Comparison of ENCODE assay signal across 22 mouse cellular contexts in the genomic region with DNA sequence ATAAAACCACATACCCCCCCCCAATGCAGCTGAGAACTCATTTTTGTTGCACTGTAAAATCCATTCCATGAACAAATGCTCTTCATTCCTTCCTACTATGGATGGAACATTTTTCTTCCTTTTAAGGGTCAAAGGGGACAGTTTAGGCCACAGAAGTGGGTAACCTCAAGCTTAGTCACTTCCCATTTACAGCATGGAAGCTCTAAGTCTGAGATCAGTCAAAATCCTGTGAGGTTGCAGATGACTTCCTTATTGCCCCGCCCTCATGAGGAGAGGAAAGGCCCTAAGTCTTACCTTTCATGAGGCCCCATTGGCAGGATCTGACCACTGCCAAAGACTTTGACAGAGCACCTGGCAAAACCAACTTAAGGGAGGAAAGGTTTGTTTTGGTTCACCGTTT.
A peak's percentile ranks its signal among the peaks of the same experiment; 100 is the strongest.
DNase-seq lines count a peak whose midpoint lies in the region; ATAC-seq and TF ChIP-seq lines count a peak whose summit lies in the region.
"Had no signal": no experiment of that assay in that cellular context is flagged by ENCODE, and none has a peak within 500 bp of the region (broad histone marks: within the 10 kb centered on the region; RNA-seq: fewer than 3 reads in every experiment).

No protein-coding gene starts in this region.

- no peak overlapping the region for H3K27ac ChIP-seq in lung, postnatal 0 days (ENCODE audit: low read length)
- H3K27ac ChIP-seq in left cerebral cortex, adult 2 months = no peak overlapping the region
- H3K27ac ChIP-seq: embryonic facial prominence, embryonic 12.5 days; forebrain, embryonic 15.5 days; hindbrain, embryonic 13.5 days; hindbrain, postnatal 0 days had no signal

- H3K27me3 ChIP-seq in lung, postnatal 0 days (replicated peaks; ENCODE audit: insufficient read depth, low read length) = no peaks in the 10 kb centered on the region
- H3K27me3 ChIP-seq: embryonic facial prominence, embryonic 12.5 days; forebrain, embryonic 15.5 days; hindbrain, embryonic 13.5 days had no signal

- no peaks in the 10 kb centered on the region for H3K9me3 ChIP-seq in lung, postnatal 0 days (ENCODE audit: low read length)
- H3K9me3 ChIP-seq: embryonic facial prominence, embryonic 12.5 days; forebrain, embryonic 15.5 days; G1E; hindbrain, embryonic 13.5 days had no signal

- H3K4me3 ChIP-seq in lung, postnatal 0 days (ENCODE audit: low read depth, low read length) = no peak overlapping the region
- H3K4me3 ChIP-seq in left cerebral cortex, adult 2 months = no peak overlapping the region
- H3K4me3 ChIP-seq: embryonic facial prominence, embryonic 12.5 days; forebrain, embryonic 15.5 days; hindbrain, embryonic 13.5 days had no signal

- intact Hi-C loops in left cerebral cortex, adult 2 months (cut with DNase I) = no loop called here

- no peaks in the 10 kb centered on the region for H3K36me3 ChIP-seq in lung, postnatal 0 days (ENCODE audit: insufficient read depth, low read length)
- H3K36me3 ChIP-seq: embryonic facial prominence, embryonic 12.5 days; forebrain, embryonic 15.5 days; G1E; hindbrain, embryonic 13.5 days had no signal

- DNase-seq in lung, postnatal 0 days (ENCODE audit: low spot score) = peak; percentile 25
- no peak for DNase-seq in lung, postnatal 4 days
- DNase-seq in right cerebral cortex, adult 18-20 months = no peak
- no peak for DNase-seq in gastrocnemius, adult 8-10 months (ENCODE audit: low spot score in 2 of 2)
- no peak for DNase-seq in left cerebral cortex, adult 2 months (ENCODE audit: extremely low spot score in 1 of 2, low spot score in 2 of 2)
- DNase-seq: adrenal gland, adult 8-10 months; adrenal gland, postnatal 36 days; B cell, adult 2 months; cerebellum, adult 11 months; cerebellum, adult 8-10 months; cerebellum, postnatal 14 days; gastrocnemius, postnatal 14 days; heart, postnatal 10 days; heart, postnatal 4 days had no signal

- H3K4me1 ChIP-seq in lung, postnatal 0 days (ENCODE audit: insufficient read depth, low read depth, low read length) = peaks cover 3% of the 10 kb centered on the region; the same call in 1 of the 2 replicates
- H3K4me1 ChIP-seq: embryonic facial prominence, embryonic 12.5 days; forebrain, embryonic 15.5 days; hindbrain, embryonic 13.5 days had no signal

- no peak overlapping the region for H3K4me2 ChIP-seq in lung, postnatal 0 days (replicated peaks; ENCODE audit: low read depth, low read length)
- H3K4me2 ChIP-seq: embryonic facial prominence, embryonic 12.5 days; forebrain, embryonic 15.5 days; hindbrain, embryonic 13.5 days had no signal

- WGBS in lung, postnatal 0 days = 60% methylated on average over 2 of the region's 2 CpGs

- no peak overlapping the region for H3K9ac ChIP-seq in lung, postnatal 0 days (replicated peaks; ENCODE audit: low read depth)
- H3K9ac ChIP-seq: embryonic facial prominence, embryonic 12.5 days; forebrain, embryonic 15.5 days; hindbrain, embryonic 13.5 days had no signal

- no peak for TF ChIP-seq CTCF in lung, postnatal 0 days (IDR thresholded peaks at IDR 0.05)
- no peak for TF ChIP-seq CTCF in left cerebral cortex, adult 2 months (IDR thresholded peaks at IDR 0.05)

- no peak for TF ChIP-seq EP300 in lung, postnatal 0 days (IDR thresholded peaks at IDR 0.05)

- no peak for ATAC-seq in lung, postnatal 0 days
- ATAC-seq in granulocyte monocyte progenitor cell, adult 5-6 weeks (replicated peaks; ENCODE audit: poor library complexity, severe bottlenecking) = peak; percentile 90
- peak; percentile 92 for ATAC-seq in megakaryocyte progenitor cell, adult 5-6 weeks (replicated peaks; ENCODE audit: poor library complexity)
- ATAC-seq: CD4-positive, CD25-positive, alpha-beta regulatory T cell, adult 4 months; forebrain, embryonic 15.5 days; hindbrain, postnatal 0 days had no signal
